Mouse (Mus musculus) MEL (cell line): Measurements from ENCODE around the gene Ncam1. TPM values are rescaled to one million over a fixed set of nuclear protein-coding genes. Genes with fewer than 3 reads are reported as not detected.

Source experiments
- DNase-seq: peaks from one replicate; pipeline ENCODE4 v3.0.0; 2011; ENCODE audit warnings: low read depth, low spot score
- H3K27ac ChIP-seq: 2 replicates; pipeline ENCODE4 v1.5.1; 2012; ENCODE audit warnings: low read depth, mild to moderate bottlenecking, control low read depth, low read length, moderate library complexity; ENCODE audit not compliant: control insufficient read depth
- H3K27me3 ChIP-seq, 2 experiments: fragments of 150-350 bp in 1 of 2; sonication (generic) in 1 of 2; 2 replicates each; pipeline ENCODE4 v1.6.1; 2012; ENCODE audit warnings: low read length in 2 of 2, mild to moderate bottlenecking in 2 of 2, improper control_type of control experiment in 1 of 2, moderate library complexity in 1 of 2; ENCODE audit not compliant: insufficient read depth in 2 of 2, control insufficient read depth in 1 of 2
- H3K36me3 ChIP-seq, 2 experiments: 2 replicates each; pipeline ENCODE4 v1.6.1; 2012 to 2014; ENCODE audit warnings: low read length in 2 of 2, improper control_type of control experiment in 1 of 2, inconsistent platforms in 1 of 2, mild to moderate bottlenecking in 1 of 2; ENCODE audit not compliant: insufficient read depth in 2 of 2, control insufficient read depth in 1 of 2
- H3K4me1 ChIP-seq, 2 experiments: fragments of 150-350 bp in 1 of 2; sonication (generic) in 1 of 2; 2 replicates each; pipeline ENCODE4 v1.6.1; 2012; ENCODE audit warnings: low read length in 2 of 2, improper control_type of control experiment in 1 of 2, mild to moderate bottlenecking in 1 of 2; ENCODE audit not compliant: insufficient read depth in 2 of 2, control insufficient read depth in 1 of 2
- H3K4me3 ChIP-seq, 2 experiments: fragments of 150-350 bp in 1 of 2; sonication (generic) in 1 of 2; 2 replicates each; pipeline ENCODE4 v1.5.1; 2012; ENCODE audit warnings: low read depth in 2 of 2, low read length in 2 of 2, mild to moderate bottlenecking in 2 of 2, moderate library complexity in 2 of 2, control low read depth in 1 of 2, improper control_type of control experiment in 1 of 2; ENCODE audit not compliant: control insufficient read depth in 1 of 2, insufficient read depth in 1 of 2
- H3K79me2 ChIP-seq: 2 replicates; pipeline ENCODE4 v1.6.1; 2012; ENCODE audit warnings: mild to moderate bottlenecking, low read length, moderate library complexity; ENCODE audit not compliant: control insufficient read depth, poor library complexity, insufficient read depth
- H3K9ac ChIP-seq: 2 replicates; pipeline ENCODE4 v1.6.1; 2012; ENCODE audit warnings: low read depth, mild to moderate bottlenecking, control low read depth, low read length, moderate library complexity; ENCODE audit not compliant: control insufficient read depth, poor library complexity, severe bottlenecking
- H3K9me3 ChIP-seq: fragments of 150-350 bp; sonication (generic); replicated peaks from 2 replicates; pipeline ENCODE4 v1.6.1; 2012; ENCODE audit warnings: mild to moderate bottlenecking, low read length, improper control_type of control experiment, moderate library complexity; ENCODE audit not compliant: insufficient read depth
- CHD1 ChIP-seq: IDR thresholded peaks from 2 replicates; pipeline ENCODE4 v1.6.1; 2012; ENCODE audit warnings: low read depth, mild to moderate bottlenecking, inconsistent platforms, low read length, improper control_type of control experiment
- CHD2 ChIP-seq: IDR thresholded peaks from 2 replicates; pipeline ENCODE4 v1.6.1; 2011; ENCODE audit warnings: low read length, improper control_type of control experiment
- E2F4 ChIP-seq: IDR thresholded peaks from 2 replicates; pipeline ENCODE4 v1.6.1; 2011; ENCODE audit warnings: low read depth, low read length, improper control_type of control experiment, borderline replicate concordance
- ELF1 ChIP-seq: IDR thresholded peaks from 2 replicates; pipeline ENCODE4 v1.6.1; 2014; ENCODE audit warnings: low read depth, mild to moderate bottlenecking, inconsistent platforms, low read length, improper control_type of control experiment, moderate library complexity
- ETS1 ChIP-seq: IDR thresholded peaks from 2 replicates; pipeline ENCODE4 v1.6.1; 2012; ENCODE audit warnings: low read depth, mild to moderate bottlenecking, inconsistent platforms, low read length, improper control_type of control experiment, moderate library complexity
- GATA1 ChIP-seq: IDR thresholded peaks from 2 replicates; pipeline ENCODE4 v1.6.1; 2011; ENCODE audit warnings: low read depth, low read length, improper control_type of control experiment
- HCFC1 ChIP-seq: IDR thresholded peaks from 2 replicates; pipeline ENCODE4 v1.6.1; 2012; ENCODE audit warnings: low read depth, mild to moderate bottlenecking, inconsistent platforms, low read length, improper control_type of control experiment, moderate library complexity
- JUND ChIP-seq: IDR thresholded peaks from 2 replicates; pipeline ENCODE4 v1.6.1; 2011; ENCODE audit warnings: low read depth, mild to moderate bottlenecking, improper control_type of control experiment, low read length
- KAT2A ChIP-seq: conservative IDR thresholded peaks from 2 replicates; pipeline ENCODE4 v1.6.1; 2012; ENCODE audit warnings: low read depth, low read length, improper control_type of control experiment, inconsistent platforms
- MAX ChIP-seq: IDR thresholded peaks from 2 replicates; pipeline ENCODE4 v1.6.1; 2011; ENCODE audit warnings: low read length, improper control_type of control experiment
- MAZ ChIP-seq: IDR thresholded peaks from 2 replicates; pipeline ENCODE4 v1.6.1; 2012; ENCODE audit warnings: low read depth, mild to moderate bottlenecking, inconsistent platforms, low read length, improper control_type of control experiment
- MEF2A ChIP-seq: IDR thresholded peaks from 2 replicates; pipeline ENCODE4 v1.6.1; 2014; ENCODE audit warnings: low read depth, mild to moderate bottlenecking, inconsistent platforms, low read length, improper control_type of control experiment; ENCODE audit not compliant: poor library complexity, insufficient replicate concordance, severe bottlenecking; ENCODE audit errors: extremely low read depth
- MXI1 ChIP-seq: IDR thresholded peaks from 2 replicates; pipeline ENCODE4 v1.6.1; 2011; ENCODE audit warnings: mild to moderate bottlenecking, low read depth, low read length, improper control_type of control experiment
- MYC ChIP-seq: IDR thresholded peaks from 2 replicates; pipeline ENCODE4 v1.6.1; 2011; ENCODE audit warnings: low read depth, mild to moderate bottlenecking, low read length, improper control_type of control experiment, moderate library complexity
- NELFE ChIP-seq: IDR thresholded peaks from 2 replicates; pipeline ENCODE4 v1.6.1; 2011; ENCODE audit warnings: low read depth, low read length, improper control_type of control experiment
- POLR2A ChIP-seq, 2 experiments: IDR thresholded peaks; 2 replicates each; pipeline ENCODE4 v1.6.1; 2011 to 2012; ENCODE audit warnings: low read length in 2 of 2, mild to moderate bottlenecking in 2 of 2, control low read depth in 1 of 2, improper control_type of control experiment in 1 of 2, low read depth in 1 of 2, moderate library complexity in 1 of 2; ENCODE audit not compliant: control insufficient read depth in 1 of 2, insufficient read depth in 1 of 2, poor library complexity in 1 of 2
- POLR2AphosphoS2 ChIP-seq: IDR thresholded peaks from 2 replicates; pipeline ENCODE4 v1.6.1; 2011; ENCODE audit warnings: low read length, improper control_type of control experiment
- RAD21 ChIP-seq: IDR thresholded peaks from 2 replicates; pipeline ENCODE4 v1.6.1; 2011; ENCODE audit warnings: mild to moderate bottlenecking, low read depth, low read length, improper control_type of control experiment
- RCOR1 ChIP-seq: IDR thresholded peaks from 2 replicates; pipeline ENCODE4 v1.6.1; 2012; ENCODE audit warnings: low read depth, mild to moderate bottlenecking, inconsistent platforms, low read length, improper control_type of control experiment
- SMC3 ChIP-seq: IDR thresholded peaks from 2 replicates; pipeline ENCODE4 v1.6.1; 2011; ENCODE audit warnings: low read depth, low read length, improper control_type of control experiment
- TAL1 ChIP-seq: IDR thresholded peaks from 2 replicates; pipeline ENCODE4 v1.6.1; 2012; ENCODE audit warnings: mild to moderate bottlenecking, inconsistent platforms, low read length, moderate library complexity, mixed read lengths
- TCF12 ChIP-seq: IDR thresholded peaks from 2 replicates; pipeline ENCODE4 v1.6.1; 2014; ENCODE audit warnings: low read depth, mild to moderate bottlenecking, inconsistent platforms, low read length, improper control_type of control experiment, moderate library complexity
- UBTF ChIP-seq: IDR thresholded peaks from 2 replicates; pipeline ENCODE4 v1.6.1; 2012; ENCODE audit warnings: low read depth, mild to moderate bottlenecking, inconsistent platforms, low read length, improper control_type of control experiment, moderate library complexity, borderline replicate concordance; ENCODE audit not compliant: insufficient read depth
- USF1 ChIP-seq: IDR thresholded peaks from 2 replicates; pipeline ENCODE4 v1.6.1; 2014; ENCODE audit warnings: low read depth, mild to moderate bottlenecking, inconsistent platforms, low read length, improper control_type of control experiment, moderate library complexity
- USF2 ChIP-seq, 2 experiments: IDR thresholded peaks; 2 replicates each; pipeline ENCODE4 v1.6.1; 2011 to 2012; ENCODE audit warnings: improper control_type of control experiment in 2 of 2, low read length in 2 of 2, borderline replicate concordance in 1 of 2, inconsistent platforms in 1 of 2, low read depth in 1 of 2, mild to moderate bottlenecking in 1 of 2; ENCODE audit not compliant: insufficient read depth in 1 of 2
- ZC3H11A ChIP-seq: IDR thresholded peaks from 2 replicates; pipeline ENCODE4 v1.6.1; 2012; ENCODE audit warnings: low read depth, mild to moderate bottlenecking, inconsistent platforms, low read length, improper control_type of control experiment
- ZKSCAN1 ChIP-seq: IDR thresholded peaks from 2 replicates; pipeline ENCODE4 v1.6.1; 2012; ENCODE audit warnings: low read depth, mild to moderate bottlenecking, inconsistent platforms, low read length, improper control_type of control experiment, moderate library complexity
- ZMIZ1 ChIP-seq: IDR thresholded peaks from 2 replicates; pipeline ENCODE4 v1.6.1; 2012; ENCODE audit warnings: low read depth, mild to moderate bottlenecking, inconsistent platforms, low read length, improper control_type of control experiment, moderate library complexity
- ZNF384 ChIP-seq: IDR thresholded peaks from 2 replicates; pipeline ENCODE4 v1.6.1; 2012; ENCODE audit warnings: low read depth, mild to moderate bottlenecking, inconsistent platforms, low read length, improper control_type of control experiment
- polyA plus RNA-seq, 2 experiments: library from polyadenylated mRNA; stranded (reverse) in 1 of 2; unstranded in 1 of 2; fragments of >175 nt in 1 of 2; fragments of >200 nt in 1 of 2; gene quantifications; 2 replicates each; pipeline versions ENCODE4 v1.2.1 to v1.2.4; 2012; ENCODE audit warnings: low replicate concordance in 2 of 2, low read depth in 1 of 2; ENCODE audit not compliant: insufficient read length in 2 of 2, insufficient read depth in 1 of 2, missing spikeins in 1 of 2
- total RNA-seq: library from RNA; depleted of rRNA; stranded (reverse); fragments of 300-350 nt; gene quantifications from 2 replicates; pipeline ENCODE4 v1.2.3, GENCODE M21; 2012

Ncam1 gene
- total and polyA plus RNA-seq, 3 experiments = not detected

GRCm38 (mm10) chr9:49797508-49797820, 1.3 kb downstream of the Ncam1 start:
- Histone ChIP-seq H3K4me3 (no peak overlapping the region), H3K9ac (no peak overlapping the region), H3K79me2 (no peaks in the 10 kb centered on the region), H3K9me3 (no peaks in the 10 kb centered on the region), H3K36me3 (no peaks in the 10 kb centered on the region), H3K4me1 (no peaks in the 10 kb centered on the region), H3K27ac (no peak overlapping the region), H3K27me3 (no peaks in the 10 kb centered on the region)
- no peak for DNase-seq
- TF ChIP-seq RCOR1 (no peak), POLR2AphosphoS2 (no peak), USF2 (IDR thresholded peaks at IDR 0.05; ENCODE audit: borderline replicate concordance in 1 of 2, insufficient read depth in 1 of 2, low read depth in 1 of 2, low read length in 2 of 2) (no peak), NELFE (no peak), ZC3H11A (no peak), CHD1 (no peak), MYC (no peak), UBTF (no peak), MEF2A (no peak), ELF1 (no peak), ETS1 (no peak), KAT2A (no peak), JUND (no peak), CHD2 (no peak), ZMIZ1 (no peak), RAD21 (no peak), POLR2A (IDR thresholded peaks at IDR 0.05; ENCODE audit: control insufficient read depth in 1 of 2, insufficient read depth in 1 of 2, low read depth in 1 of 2, low read length in 2 of 2, poor library complexity in 1 of 2) (no peak), GATA1 (no peak), TAL1 (no peak), USF1 (no peak)

- Histone ChIP-seq H3K4me3 (no peak overlapping the region), H3K27ac (no peak overlapping the region), H3K9ac (no peak overlapping the region), H3K9me3 (no peaks in the 10 kb centered on the region), H3K27me3 (no peaks in the 10 kb centered on the region), H3K79me2 (no peaks in the 10 kb centered on the region), H3K4me1 (no peaks in the 10 kb centered on the region), H3K36me3 (no peaks in the 10 kb centered on the region)
- TF ChIP-seq MYC = no peak
- TF ChIP-seq MXI1 = no peak
- no peak for TF ChIP-seq NELFE
- TF ChIP-seq TCF12 = no peak
- TF ChIP-seq USF1 = no peak
- no peak for TF ChIP-seq E2F4
- TF ChIP-seq MAZ = no peak
- no peak for TF ChIP-seq GATA1
- TF ChIP-seq MAX = no peak
- TF ChIP-seq ZMIZ1 = no peak
- TF ChIP-seq SMC3 = no peak
- TF ChIP-seq ZKSCAN1 = no peak
- TF ChIP-seq ZNF384 = no peak
- TF ChIP-seq HCFC1 = no peak
- DNase-seq = no peak
These were observed 1.9 kb downstream of the Ncam1 start for GRCm38 (mm10) chr9:49796618-49797507.
